Mouse (Mus musculus) brain, adult 2 months (tissue): ENCODE results near the gene Dagla.

Experiments used
- DNase-seq: peaks from one replicate; pipeline ENCODE4 v3.0.0; 2011; ENCODE audit warnings: low read depth, low spot score

Gene Dagla

GRCm38 (mm10) chr19:10239975-10240653 lies 64.6 kb downstream of the Dagla start:
- DNase-seq: no peak

DNA sequence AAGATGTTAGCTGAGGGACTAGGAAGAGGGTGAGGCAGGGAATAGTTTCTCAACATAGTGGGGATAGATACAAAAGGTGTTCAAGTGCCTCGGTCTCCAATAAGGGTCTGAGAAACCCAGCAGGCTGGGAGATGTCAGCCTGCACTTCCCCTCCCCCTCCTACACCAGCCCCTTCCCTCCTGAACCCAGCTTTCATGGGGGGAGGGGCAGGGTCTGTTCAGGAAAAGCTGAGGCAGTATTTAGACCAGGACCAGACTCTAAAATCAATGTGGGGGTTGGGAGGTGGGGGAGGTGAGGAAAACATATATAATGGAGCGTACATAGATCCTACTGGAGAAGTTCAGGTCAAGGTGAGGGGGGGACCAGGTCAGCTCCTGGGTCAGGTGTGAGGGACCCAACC lies 65.3 kb downstream of the Dagla start:
- DNase-seq: no peak

- DNase-seq: no peak
These were observed 66.2 kb downstream of the Dagla start for GRCm38 (mm10) chr19:10238477-10238876.

- DNase-seq: no peak
These were observed 68.7 kb downstream of the Dagla start for GRCm38 (mm10) chr19:10235784-10236565.

DNA sequence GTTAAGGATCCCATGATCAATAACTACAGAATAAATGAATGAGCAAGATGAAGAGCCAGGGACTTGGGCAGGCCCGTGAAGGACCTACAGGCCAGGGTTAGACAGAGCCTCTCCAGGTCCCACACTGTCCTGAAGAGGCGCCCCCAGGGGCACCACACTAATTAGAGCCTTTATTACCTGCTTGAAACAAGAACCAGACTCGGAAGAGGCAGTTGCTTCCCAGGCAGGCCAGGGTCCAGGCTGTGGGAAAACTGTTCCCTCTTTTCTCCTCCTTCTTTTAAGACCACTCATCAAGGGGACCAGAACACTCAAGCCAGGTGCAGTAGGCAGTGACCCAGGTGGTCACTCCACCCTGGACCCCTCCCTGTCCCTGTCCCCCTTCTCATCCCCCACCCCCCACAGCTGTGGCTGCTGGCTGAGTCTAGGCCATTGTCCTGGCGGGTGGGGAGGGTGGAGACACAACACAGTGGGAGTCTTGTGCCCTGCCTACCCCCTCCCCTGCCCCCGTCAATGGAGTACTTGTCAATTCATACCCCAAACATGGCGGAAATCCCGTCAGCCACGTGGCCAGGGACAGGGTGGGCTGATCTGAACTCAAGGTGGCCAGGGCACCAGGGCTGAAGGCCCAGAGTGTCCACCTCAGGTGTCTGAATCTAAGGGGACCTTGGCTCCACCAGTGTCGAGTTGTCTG lies 72.2 kb downstream of the Dagla start:
- DNase-seq: peak; percentile 92

GRCm38 (mm10) chr19:10231871-10232270 lies 72.8 kb downstream of the Dagla start:
- DNase-seq: no peak

DNA sequence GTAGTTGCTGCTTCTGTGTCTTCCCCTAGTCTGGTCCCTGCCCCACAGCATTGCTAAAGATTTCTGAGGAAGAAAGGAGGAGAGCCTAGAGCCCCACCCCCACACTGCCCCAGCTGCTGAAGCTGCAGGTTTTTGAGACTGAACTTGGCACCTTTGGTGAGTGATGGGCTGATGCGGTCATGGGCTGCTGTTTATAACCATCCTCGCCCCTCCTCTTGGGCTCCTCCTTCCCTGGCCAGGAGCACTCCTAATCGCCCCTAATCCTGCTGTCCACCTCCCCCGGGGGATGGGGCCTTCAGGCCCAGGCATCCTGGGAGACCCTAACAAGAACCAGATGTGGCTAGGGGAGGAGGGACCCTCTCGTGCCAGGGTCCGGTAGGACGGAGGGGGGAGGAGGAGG lies 73.7 kb downstream of the Dagla start:
- DNase-seq: no peak

DNA sequence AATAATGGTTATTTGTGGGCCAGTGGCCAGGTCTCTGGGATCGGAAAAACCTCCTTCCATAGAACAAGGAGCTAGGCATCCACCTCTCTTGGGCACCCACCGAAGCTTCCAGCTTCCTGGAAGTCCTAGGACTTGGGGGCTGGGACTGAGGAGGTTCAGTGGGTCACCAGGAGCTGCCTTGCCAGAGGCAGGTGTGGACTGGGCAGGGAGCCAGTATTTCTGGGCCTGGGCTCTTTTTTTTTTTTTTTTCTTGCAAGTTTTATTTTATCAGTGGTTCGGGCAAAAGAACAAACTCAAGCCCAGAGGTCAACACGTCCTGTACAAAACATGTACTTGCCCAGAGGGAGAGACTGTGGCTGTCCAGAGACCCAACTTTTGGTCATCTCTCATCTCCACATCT lies 78.9 kb downstream of the Dagla start:
- DNase-seq: no peak

DNA sequence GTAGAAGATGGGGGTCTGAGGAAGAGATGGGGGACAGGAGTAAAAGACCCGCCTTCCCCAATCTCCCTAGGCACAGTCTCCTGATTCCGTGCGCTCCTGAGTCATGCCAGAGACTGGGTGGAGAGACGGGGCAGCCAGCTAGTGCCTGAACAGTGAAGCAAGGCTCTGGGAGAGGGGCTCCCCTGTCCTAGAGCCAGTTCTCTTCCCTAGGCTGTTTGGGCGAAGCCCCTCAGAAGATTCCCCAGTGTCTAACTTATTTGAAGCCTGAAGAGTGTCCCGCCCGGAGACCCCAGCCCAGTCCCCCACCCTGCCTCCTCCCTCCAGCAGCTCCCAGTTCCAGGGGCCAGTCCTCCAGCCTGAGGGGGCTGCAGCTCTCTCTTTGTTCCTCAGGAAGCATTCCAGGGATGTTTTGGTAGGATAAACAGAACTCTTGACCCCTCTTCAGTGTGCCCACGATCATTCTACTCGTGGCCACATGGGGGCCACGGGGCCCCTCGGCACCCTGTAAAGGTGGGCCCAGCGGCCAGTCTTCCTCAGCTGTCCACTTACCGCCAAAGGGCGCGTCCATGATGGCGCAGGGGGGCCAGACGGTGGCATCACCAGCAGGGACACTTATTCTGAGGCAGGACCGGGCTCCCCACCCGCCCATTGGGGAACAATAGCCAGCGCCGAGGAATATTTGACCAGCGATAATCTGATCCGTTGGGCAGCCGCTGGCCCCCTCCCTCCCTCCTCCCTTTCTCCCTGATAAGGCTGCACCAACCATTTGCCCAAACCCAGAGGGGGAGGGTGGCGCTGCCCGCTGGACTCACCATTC lies 79.8 kb downstream of the Dagla start:
- DNase-seq: no peak

- no peak for DNase-seq
These were observed 81.1 kb downstream of the Dagla start for GRCm38 (mm10) chr19:10223561-10223960.

DNA sequence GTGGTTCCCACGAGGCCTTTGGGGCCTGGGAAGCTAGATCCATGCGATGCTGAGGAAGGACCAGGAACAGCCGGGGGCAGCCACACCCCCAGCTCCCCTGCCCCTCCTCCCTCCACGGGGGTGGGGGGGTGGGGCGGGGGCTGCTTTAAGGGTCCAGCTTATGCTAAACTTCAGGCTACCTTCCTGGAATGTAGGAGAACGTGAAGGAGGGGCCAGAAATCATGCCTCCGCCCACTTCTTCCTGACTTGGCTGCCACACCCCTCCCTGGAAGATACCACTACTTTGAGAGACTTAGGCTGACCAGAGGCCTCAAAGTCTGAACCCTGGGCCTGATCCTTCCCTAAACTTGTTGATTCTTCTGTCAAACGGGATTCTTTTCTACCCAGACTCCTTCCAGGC lies 82.0 kb downstream of the Dagla start:
- no peak for DNase-seq

GRCm38 (mm10) chr19:10221585-10221984 lies 83.1 kb downstream of the Dagla start:
- no peak for DNase-seq

GRCm38 (mm10) chr19:10219593-10219992 lies 85.1 kb downstream of the Dagla start:
- DNase-seq: no peak

- peak; percentile 76 for DNase-seq
These were observed 85.6 kb downstream of the Dagla start for GRCm38 (mm10) chr19:10219108-10219507.

- DNase-seq: no peak
These were observed 88.6 kb downstream of the Dagla start for GRCm38 (mm10) chr19:10216101-10216500.

DNA sequence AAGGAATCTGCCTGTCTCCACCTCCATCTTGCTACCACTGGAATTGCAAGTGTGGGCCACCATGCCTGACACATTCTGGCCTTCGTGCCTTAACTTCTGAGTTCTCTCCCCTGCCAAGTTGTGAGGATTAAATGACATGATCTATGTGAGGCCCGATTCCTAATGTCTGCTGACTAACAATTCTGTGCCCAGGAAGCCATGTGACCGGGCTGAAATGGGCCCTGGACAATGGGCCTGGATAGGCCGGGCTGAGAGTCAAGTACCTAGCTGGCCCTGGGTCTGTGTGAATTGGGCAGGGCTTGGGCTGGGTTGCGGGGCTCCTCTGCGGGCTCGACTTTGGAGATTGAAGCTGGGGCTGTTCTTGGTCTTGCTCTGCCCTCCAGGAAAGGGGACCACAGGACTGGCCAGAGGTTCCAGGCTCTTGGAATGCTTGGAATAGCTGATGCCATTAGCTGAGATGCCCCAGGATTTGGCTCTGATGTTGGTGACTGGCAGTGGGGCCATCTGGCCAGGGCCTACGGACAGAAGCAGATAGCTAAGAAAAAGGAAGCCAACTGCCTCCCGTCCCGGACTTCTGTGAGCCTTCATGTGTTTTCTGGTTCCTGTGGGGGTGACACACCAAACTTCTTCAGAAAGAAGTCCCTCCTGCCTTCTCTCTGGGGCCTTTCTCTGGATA lies 90.7 kb downstream of the Dagla start:
- DNase-seq: peak; percentile 24

- no peak for DNase-seq
These were observed 93.8 kb downstream of the Dagla start for GRCm38 (mm10) chr19:10210885-10211284.

DNA sequence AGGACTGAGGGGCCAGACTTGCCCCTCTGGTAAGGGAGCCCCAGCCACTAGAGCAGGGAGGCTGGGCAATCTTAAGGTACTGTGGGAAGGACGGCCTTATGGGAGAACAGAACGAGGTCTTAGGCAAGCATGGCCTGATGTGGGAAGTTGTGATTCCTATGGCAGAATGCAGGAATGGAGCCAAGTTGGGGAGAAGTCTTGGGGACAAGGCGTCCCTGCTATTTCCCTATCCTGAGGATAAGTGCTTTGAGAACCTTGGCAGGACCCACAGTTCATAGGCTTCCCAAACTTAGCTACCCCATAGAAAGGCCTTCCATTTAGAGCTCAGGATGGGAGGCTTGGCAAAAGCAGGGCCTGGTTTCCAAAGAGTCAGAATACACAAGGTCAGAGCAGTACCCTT lies 95.8 kb downstream of the Dagla start:
- DNase-seq: no peak

DNA sequence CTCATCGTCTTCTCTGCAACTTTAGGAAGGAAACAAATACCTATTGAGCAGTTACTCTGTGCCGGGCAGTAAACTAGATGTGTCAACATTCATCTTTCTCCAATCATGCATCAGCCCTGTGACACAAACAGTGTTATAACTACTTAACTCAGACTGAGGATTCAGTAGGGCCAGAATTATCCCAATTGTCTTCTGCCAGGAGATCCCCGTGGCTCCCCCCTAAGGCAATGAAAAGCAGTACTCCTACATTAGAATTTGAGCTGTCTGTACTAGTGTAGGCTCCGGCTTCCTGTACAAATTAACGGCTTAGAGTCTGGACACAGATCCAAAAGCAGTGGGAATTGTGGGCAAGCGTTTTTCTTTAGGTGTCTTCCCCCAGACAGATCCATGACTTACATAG lies 99.6 kb downstream of the Dagla start:
- no peak for DNase-seq

DNA sequence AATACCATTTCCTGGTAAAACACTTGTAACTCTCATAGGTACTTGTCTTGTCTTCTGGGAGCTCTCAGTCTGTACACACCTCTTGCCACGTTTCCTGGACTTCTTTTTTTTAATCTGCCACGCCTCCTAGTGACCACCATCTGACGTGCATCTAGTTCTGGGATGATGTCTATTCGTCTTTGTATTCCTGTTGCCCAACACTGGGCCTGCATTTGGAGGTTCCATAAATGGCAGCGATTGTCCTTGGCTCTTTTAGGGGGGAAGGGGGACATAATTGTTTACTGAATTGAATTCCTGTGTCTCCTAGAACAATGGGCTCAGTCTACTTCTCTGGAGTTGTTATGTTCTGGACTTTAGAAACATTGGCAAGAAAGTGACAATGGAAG lies 100.1 kb downstream of the Dagla start:
- DNase-seq: peak; percentile 91
